Comparison of ENCODE assay signal across 13 mouse cellular contexts in the genomic region with DNA sequence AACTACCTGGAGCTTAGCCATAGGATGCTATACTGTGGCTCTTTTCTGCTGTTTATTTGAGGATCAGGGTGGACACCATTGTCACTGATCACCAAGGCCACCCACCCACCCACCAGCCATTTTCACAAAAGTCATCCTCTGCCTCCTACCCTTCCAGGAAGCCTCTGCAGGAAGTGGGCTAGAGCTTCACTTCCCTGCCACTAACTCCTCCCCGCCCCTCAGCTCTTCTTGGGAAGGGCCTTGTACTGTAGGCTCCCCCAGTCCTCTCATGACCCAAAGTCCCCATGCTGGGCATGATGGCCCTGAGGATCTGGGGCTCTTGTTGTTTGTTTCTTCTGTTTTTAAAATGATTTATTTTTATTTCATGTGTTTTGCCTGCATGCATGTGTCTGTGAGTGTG. TPM values are rescaled to one million over a fixed set of nuclear protein-coding genes. Genes with fewer than 3 reads are reported as not detected.
DNase-seq lines count a peak whose midpoint lies in the region; ATAC-seq lines count a peak whose summit lies in the region.
"Had no signal": no experiment of that assay in that cellular context is flagged by ENCODE, and none has a peak within 500 bp of the region (broad histone marks: within the 10 kb centered on the region; RNA-seq: fewer than 3 reads in every experiment).

No protein-coding gene starts in this region.

- no peak overlapping the region for H3K4me3 ChIP-seq in heart, embryonic 10.5 days
- no peak overlapping the region for H3K4me3 ChIP-seq in midbrain, embryonic 10.5 days
- H3K4me3 ChIP-seq in hindbrain, embryonic 16.5 days (ENCODE audit: low read length), result no peak overlapping the region

- DNase-seq in heart, embryonic 10.5 days (ENCODE audit: low spot score), result no peak
- DNase-seq in heart, postnatal 25 days (ENCODE audit: low spot score), result no peak
- peak; percentile 81 for DNase-seq in CD4-positive helper T cell, adult 2 months (ENCODE audit: low read depth, low spot score)
- peak; percentile 70 for DNase-seq in naive thymus-derived CD4-positive, alpha-beta T cell, adult 2 months (ENCODE audit: low read depth)
- DNase-seq in midbrain, embryonic 10.5 days (ENCODE audit: low spot score), result no peak
- DNase-seq in embryo, embryonic 10.5 days (ENCODE audit: low spot score), result no peak
- DNase-seq: heart, postnatal 10 days; lung, adult 2 months; right cerebral cortex, postnatal 4 days had no signal

- peaks cover 29% of the 10 kb centered on the region for H3K4me1 ChIP-seq in heart, embryonic 10.5 days
- peaks cover 23% of the 10 kb centered on the region for H3K4me1 ChIP-seq in midbrain, embryonic 10.5 days
- H3K4me1 ChIP-seq in hindbrain, embryonic 16.5 days (ENCODE audit: control insufficient read depth, insufficient read depth, low read depth, low read length), result peaks cover 12% of the 10 kb centered on the region

- 72% methylated on average over 1 of the region's 1 CpGs for WGBS in heart, embryonic 10.5 days
- 91% methylated on average over 1 of the region's 1 CpGs for WGBS in midbrain, embryonic 10.5 days
- 100% methylated on average over 1 of the region's 1 CpGs for WGBS in hindbrain, embryonic 16.5 days

- H3K27ac ChIP-seq in heart, embryonic 10.5 days, result peak overlapping the region; percentile 95; the same call in 1 of the 2 replicates
- no peak overlapping the region for H3K27ac ChIP-seq in midbrain, embryonic 10.5 days (replicated peaks)
- no peak overlapping the region for H3K27ac ChIP-seq in hindbrain, embryonic 16.5 days (ENCODE audit: low read depth, low read length)

- H3K36me3 ChIP-seq in heart, embryonic 10.5 days, result peaks cover 39% of the 10 kb centered on the region
- peaks cover 43% of the 10 kb centered on the region for H3K36me3 ChIP-seq in midbrain, embryonic 10.5 days
- H3K36me3 ChIP-seq in hindbrain, embryonic 16.5 days (ENCODE audit: control insufficient read depth, insufficient read depth, low read length), result no peaks in the 10 kb centered on the region; the same call in 1 of the 2 replicates

- peak; percentile 25 for ATAC-seq in granulocyte monocyte progenitor cell, adult 5-6 weeks (replicated peaks; ENCODE audit: poor library complexity, severe bottlenecking)
- ATAC-seq in hindbrain, embryonic 16.5 days, result no peak

- no peak overlapping the region for H3K9ac ChIP-seq in hindbrain, embryonic 16.5 days (ENCODE audit: low read depth, low read length)

- H3K4me2 ChIP-seq in hindbrain, embryonic 16.5 days (ENCODE audit: low read length), result no peak overlapping the region

- H3K27me3 ChIP-seq in heart, embryonic 10.5 days (ENCODE audit: insufficient read depth, poor library complexity, severe bottlenecking), result no peaks in the 10 kb centered on the region
- H3K27me3 ChIP-seq in midbrain, embryonic 10.5 days (ENCODE audit: low read depth, poor library complexity, severe bottlenecking), result no peaks in the 10 kb centered on the region
- no peaks in the 10 kb centered on the region for H3K27me3 ChIP-seq in hindbrain, embryonic 16.5 days (replicated peaks; ENCODE audit: control insufficient read depth, insufficient read depth, low read length)

- intact Hi-C loops in heart, postnatal 25 days (cut with DNase I), result no loop called here

- no peaks in the 10 kb centered on the region for H3K9me3 ChIP-seq in heart, embryonic 10.5 days
- no peaks in the 10 kb centered on the region for H3K9me3 ChIP-seq in midbrain, embryonic 10.5 days (replicated peaks)
- no peaks in the 10 kb centered on the region for H3K9me3 ChIP-seq in hindbrain, embryonic 16.5 days (ENCODE audit: control insufficient read depth, low read length)

RNA-seq across cellular contexts. Expression of gene Lsm4, which starts 2.3 kb away (rescaled TPM):
- polyA plus RNA-seq in heart, embryonic 10.5 days (2016; fragmentation: Nextera tagmentation; extraction: Ambion mirVana), result 344 and 410 TPM in 2 replicates
- total RNA-seq in heart, postnatal 25 days (2021), result 10 to 100 TPM; 60.6 to 62.9 TPM
- total RNA-seq in granulocyte monocyte progenitor cell, adult 5-6 weeks (2014; fragmentation: Nextera tagmentation), result 187 and 226 TPM in 2 replicates
- total RNA-seq in granulocyte monocyte progenitor cell, adult 5-6 weeks (2017), result 247 and 312 TPM in 2 replicates
- 315 and 355 TPM in 2 replicates for polyA plus RNA-seq in midbrain, embryonic 10.5 days (2016; fragmentation: Nextera tagmentation; extraction: Ambion mirVana)
- 168 and 169 TPM in 2 replicates for polyA plus RNA-seq in hindbrain, embryonic 16.5 days (2015; fragmentation: Nextera tagmentation; extraction: Ambion mirVana)

RNA-seq across cellular contexts. Expression of gene Pgpep1, which starts 15.1 kb away (rescaled TPM):
- 38.0 and 42.0 TPM in 2 replicates for polyA plus RNA-seq in heart, embryonic 10.5 days (2016; fragmentation: Nextera tagmentation; extraction: Ambion mirVana)
- total RNA-seq in heart, postnatal 25 days (2021), result 10 to 100 TPM; 46.8 to 47.5 TPM
- total RNA-seq in granulocyte monocyte progenitor cell, adult 5-6 weeks (2014; fragmentation: Nextera tagmentation), result 8.5 and 31.0 TPM in 2 replicates
- total RNA-seq in granulocyte monocyte progenitor cell, adult 5-6 weeks (2017), result 6.5 and 6.9 TPM in 2 replicates
- polyA plus RNA-seq in midbrain, embryonic 10.5 days (2016; fragmentation: Nextera tagmentation; extraction: Ambion mirVana), result 51.8 and 89.7 TPM in 2 replicates
- polyA plus RNA-seq in hindbrain, embryonic 16.5 days (2015; fragmentation: Nextera tagmentation; extraction: Ambion mirVana), result 78.3 and 87.6 TPM in 2 replicates

RNA-seq across cellular contexts. Expression of gene Jund, which starts 23.4 kb away (rescaled TPM):
- polyA plus RNA-seq in heart, embryonic 10.5 days (2016; fragmentation: Nextera tagmentation; extraction: Ambion mirVana), result 76.3 and 116 TPM in 2 replicates
- total RNA-seq in heart, postnatal 25 days (2021), result 100 to 1,000 TPM; 136 to 141 TPM
- total RNA-seq in granulocyte monocyte progenitor cell, adult 5-6 weeks (2014; fragmentation: Nextera tagmentation), result 7.7 and 12.3 TPM in 2 replicates
- total RNA-seq in granulocyte monocyte progenitor cell, adult 5-6 weeks (2017), result 24.6 and 27.0 TPM in 2 replicates
- 62.5 and 78.6 TPM in 2 replicates for polyA plus RNA-seq in midbrain, embryonic 10.5 days (2016; fragmentation: Nextera tagmentation; extraction: Ambion mirVana)
- 60.0 and 69.0 TPM in 2 replicates for polyA plus RNA-seq in hindbrain, embryonic 16.5 days (2015; fragmentation: Nextera tagmentation; extraction: Ambion mirVana)

RNA-seq across cellular contexts. Expression of gene Iqcn, which starts 27.9 kb away (rescaled TPM):
- polyA plus RNA-seq in heart, embryonic 10.5 days (2016; fragmentation: Nextera tagmentation; extraction: Ambion mirVana), result not detected in 2 replicates
- not detected for total RNA-seq in heart, postnatal 25 days (2021)
- total RNA-seq in granulocyte monocyte progenitor cell, adult 5-6 weeks (2014; fragmentation: Nextera tagmentation), result not detected in 2 replicates
- not detected in 2 replicates for total RNA-seq in granulocyte monocyte progenitor cell, adult 5-6 weeks (2017)
- not detected in 2 replicates for polyA plus RNA-seq in midbrain, embryonic 10.5 days (2016; fragmentation: Nextera tagmentation; extraction: Ambion mirVana)
- 0.10 TPM in 1 of 2 replicates, not detected in the other for polyA plus RNA-seq in hindbrain, embryonic 16.5 days (2015; fragmentation: Nextera tagmentation; extraction: Ambion mirVana)
- polyA plus RNA-seq: lung, adult 2 months had no signal

RNA-seq across cellular contexts. Expression of gene Gm3336, which starts 43.0 kb away (rescaled TPM):
- not detected in 2 replicates for polyA plus RNA-seq in heart, embryonic 10.5 days (2016; fragmentation: Nextera tagmentation; extraction: Ambion mirVana)
- not detected for total RNA-seq in heart, postnatal 25 days (2021)
- not detected in 2 replicates for total RNA-seq in granulocyte monocyte progenitor cell, adult 5-6 weeks (2014; fragmentation: Nextera tagmentation)
- total RNA-seq in granulocyte monocyte progenitor cell, adult 5-6 weeks (2017), result not detected in 2 replicates
- not detected in 2 replicates for polyA plus RNA-seq in midbrain, embryonic 10.5 days (2016; fragmentation: Nextera tagmentation; extraction: Ambion mirVana)
- 0.19 TPM in 1 of 2 replicates, not detected in the other for polyA plus RNA-seq in hindbrain, embryonic 16.5 days (2015; fragmentation: Nextera tagmentation; extraction: Ambion mirVana)
- total RNA-seq: heart, postnatal 10 days; layer of hippocampus, postnatal 14 days had no signal
- polyA plus RNA-seq: cortical plate, adult 2 months had no signal

Comparison
In these comparisons a context has a peak if more than half of its experiments do, and no peak if none do; other contexts are left out.
1. DNase-seq: peak in CD4-positive helper T cell, adult 2 months (single experiment) and naive thymus-derived CD4-positive, alpha-beta T cell, adult 2 months (single experiment); none in heart, embryonic 10.5 days (single experiment), heart, postnatal 25 days (single experiment), midbrain, embryonic 10.5 days (single experiment) and embryo, embryonic 10.5 days (single experiment).